Mouse (Mus musculus): ENCODE measurements at regions not wholly inside any gene's neighbourhood (a gene's known extent, or its start where the extent isn't known, plus 50 kb on each side); places are given as distances from the start of the nearest gene placed in this dataset.
"Not testable (repeated sequence)": the region's sequence is repeated elsewhere in the genome, so short reads cannot be mapped to it uniquely, and the experiment has no call there.

DNA sequence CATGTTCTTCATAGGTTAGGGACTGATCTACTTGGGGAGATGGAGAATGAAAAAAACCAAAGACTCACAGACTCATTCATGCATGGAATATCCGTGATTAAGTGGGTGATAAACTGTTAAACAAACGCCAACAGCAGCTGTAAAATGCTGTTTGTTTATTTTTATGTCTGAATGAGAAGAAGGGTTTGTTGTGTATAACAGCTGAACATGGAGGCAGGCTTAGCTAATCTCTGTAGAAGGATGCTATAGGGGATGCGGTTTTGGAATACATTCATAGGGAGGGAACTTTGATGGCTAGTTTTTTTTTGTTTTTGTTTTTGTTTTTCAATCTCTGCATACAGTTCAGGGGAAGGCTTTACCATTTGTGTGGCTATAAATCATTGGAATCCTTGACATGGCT, 977.1 kb upstream of the Cdh8 start:
- DNase-seq, result no peak

DNA sequence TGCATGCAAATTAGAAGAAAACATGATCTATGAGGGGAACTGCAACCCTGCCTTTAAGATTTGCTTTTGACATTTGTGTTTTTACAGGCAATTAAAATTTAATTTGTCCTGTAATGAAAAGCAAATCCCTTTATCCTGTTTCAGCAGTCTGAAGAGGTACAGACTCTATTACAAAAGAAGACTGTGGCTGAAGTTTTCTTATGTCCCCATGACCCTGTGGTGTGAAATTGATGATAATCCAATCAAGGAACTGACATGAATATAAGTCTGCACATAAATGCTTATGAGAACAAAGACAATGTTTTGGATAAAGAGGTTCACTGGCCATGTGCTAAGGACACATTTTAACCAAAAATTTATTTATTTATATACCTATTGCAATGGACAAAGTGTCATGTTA, 951.4 kb upstream of the Cdh8 start:
- DNase-seq, result no peak

DNA sequence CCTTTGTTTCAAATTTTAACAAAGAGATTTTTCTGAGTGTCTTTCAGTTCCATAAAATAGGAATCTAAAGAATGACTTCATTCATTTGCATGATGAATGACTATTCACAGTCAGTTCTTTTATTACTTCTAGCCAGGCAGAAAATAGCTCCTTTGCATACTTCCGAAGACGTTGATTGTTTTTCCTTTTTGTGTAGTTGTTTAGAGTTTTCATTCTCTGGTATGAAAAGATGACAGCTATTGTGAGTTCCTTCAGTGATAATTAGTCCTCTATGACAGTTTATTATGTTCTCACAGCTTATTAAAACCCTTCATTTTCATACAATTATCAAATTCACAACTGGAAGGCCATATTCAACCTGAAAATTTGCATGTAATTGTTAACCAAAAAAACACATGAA, 946.5 kb upstream of the Cdh8 start:
- DNase-seq, result no peak

DNA sequence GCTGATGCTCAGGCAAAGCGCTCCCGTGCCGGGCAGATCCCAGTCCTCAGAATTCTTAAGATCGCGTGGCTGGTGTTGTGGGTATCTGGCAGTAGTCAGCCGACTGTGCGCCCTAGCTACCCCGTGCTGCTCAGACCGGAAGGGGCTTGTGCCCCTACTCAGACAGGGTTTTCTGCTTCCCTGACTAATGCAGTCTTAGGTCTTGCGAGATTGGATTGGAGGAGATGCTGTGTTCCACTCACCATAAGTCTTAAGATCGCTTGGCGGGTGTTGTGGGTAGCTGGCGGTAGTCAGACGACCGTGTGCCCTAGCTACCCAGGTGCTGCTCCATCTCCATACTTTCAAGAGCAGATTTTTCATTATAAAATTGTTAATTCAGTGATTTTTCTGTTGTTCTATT, 944.3 kb upstream of the Cdh8 start:
- not testable (repeated sequence) for DNase-seq

DNA sequence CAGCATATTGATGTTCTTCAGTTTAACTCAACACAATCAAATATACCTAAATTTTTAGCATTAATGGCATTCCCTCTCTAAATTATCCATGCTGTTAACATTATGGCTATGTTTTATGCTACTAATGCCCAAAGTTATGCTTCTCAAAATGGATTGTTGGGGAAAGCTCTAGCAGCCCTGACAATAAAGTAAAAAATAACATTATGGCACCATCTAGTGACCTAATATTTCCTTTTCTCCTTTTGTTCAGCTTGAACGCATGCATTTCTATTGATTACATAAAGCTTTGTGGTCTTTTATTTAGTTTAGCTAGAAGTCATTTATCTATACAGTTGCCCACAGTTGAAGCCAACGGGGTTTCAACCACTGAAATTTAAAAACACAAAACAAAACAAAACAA, 918.3 kb upstream of the Cdh8 start:
- DNase-seq, result no peak

DNA sequence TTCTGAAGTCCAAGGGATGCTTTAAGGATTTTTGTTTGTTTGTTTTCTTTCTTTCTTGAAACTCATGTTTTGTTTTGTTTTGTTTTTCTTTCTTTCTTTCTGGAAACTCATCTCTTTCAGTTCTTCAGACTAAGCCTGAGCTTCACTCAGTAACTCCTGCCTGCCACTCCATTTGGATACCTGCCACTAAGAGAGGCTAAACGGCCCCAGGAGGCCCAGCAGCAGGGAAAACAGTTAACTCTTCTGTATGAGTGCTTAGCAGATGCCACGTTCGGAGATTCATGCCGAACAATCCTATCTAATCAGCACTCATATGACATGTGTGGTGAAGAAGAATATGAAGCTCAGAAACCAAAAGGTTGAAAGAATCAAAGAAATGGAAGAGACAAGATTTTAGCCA, 909.3 kb upstream of the Cdh8 start:
- DNase-seq, result peak; percentile 3

DNA sequence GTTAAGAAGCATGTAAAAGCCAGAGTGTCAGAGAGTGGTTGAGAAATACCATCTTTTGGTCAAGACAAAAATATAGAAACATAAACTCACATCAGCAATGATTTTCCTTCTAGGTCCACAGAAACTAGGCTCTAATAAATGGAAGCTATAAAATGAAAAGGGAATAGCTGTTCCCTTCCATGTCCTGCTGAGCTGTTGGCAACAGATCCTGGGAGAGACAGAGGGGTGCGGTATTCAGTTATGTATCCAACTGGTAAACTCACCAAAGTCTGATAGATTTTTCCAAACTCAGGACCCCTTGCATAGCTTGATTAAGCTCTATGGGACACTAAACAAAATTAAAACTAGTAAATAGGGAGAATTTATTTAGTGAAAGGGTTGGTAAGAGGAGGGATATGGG, 907.2 kb upstream of the Cdh8 start:
- DNase-seq, result no peak

DNA sequence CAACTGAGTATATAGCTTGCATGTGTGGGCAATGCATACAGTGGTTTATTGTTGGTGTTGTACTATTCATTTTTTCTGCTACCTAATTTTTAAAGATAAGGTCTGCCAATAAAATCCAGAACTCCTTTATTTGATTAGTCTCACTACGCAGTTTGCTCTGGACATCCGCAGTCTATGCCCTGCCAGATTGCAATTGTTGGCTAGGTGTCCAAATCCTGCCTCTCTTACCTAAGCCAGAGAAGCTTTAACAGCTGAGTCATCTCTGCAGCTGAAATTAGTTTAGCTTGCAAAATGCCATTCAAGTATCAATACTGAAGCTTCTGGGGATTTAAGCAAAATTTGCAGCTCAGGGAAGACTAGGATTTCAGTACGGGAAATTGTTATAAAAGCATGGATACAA, 881.9 kb upstream of the Cdh8 start:
- peak; percentile 2 for DNase-seq

DNA sequence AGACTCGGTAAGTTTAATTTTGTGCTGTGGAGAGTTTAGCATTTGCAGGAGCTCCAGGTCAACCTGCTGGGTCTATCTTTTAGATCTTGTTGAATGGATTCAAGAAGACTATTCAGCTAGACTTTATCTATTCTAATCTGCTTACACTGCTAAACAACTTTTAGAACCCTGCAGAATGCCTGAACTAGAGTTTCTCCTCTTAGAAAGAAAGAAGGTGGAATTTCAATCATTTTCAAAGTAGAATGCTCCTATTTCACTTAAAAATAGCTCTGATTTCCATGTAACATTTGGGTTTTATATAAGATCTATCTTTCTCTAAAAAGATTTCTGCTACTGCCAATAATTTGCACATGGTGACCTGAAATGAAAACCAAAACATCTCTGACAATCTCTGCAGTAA, 876.3 kb upstream of the Cdh8 start:
- no peak for DNase-seq

DNA sequence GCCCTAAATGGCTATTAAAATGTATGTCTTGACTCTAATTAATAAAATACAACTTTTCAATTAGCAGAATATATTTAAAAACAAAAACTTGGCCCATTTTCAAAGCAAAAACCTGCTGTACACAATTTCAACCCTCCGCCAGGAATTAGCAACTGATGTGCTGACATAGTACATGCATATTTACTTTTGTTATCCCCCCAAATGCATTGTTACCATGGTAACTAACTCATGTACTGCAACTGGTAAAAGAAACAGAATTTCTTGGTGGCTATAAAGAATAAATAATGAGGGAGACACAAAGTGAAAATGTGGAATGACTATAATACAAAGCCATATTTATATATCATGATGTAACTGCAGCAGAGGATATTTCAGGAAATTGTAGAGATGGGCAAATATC, 875.7 kb upstream of the Cdh8 start:
- no peak for DNase-seq
